Mouse (Mus musculus): ENCODE measurements at regions not wholly inside any gene's neighbourhood (a gene's known extent, or its start where the extent isn't known, plus 50 kb on each side); places are given as distances from the start of the nearest gene placed in this dataset.

- 25% methylated on average over 17 of the region's 17 CpGs for WGBS
- no peak for DNase-seq (ENCODE audit: low read depth, low spot score)
These were observed 52.3 kb upstream of the Cux1 start for GRCm38 (mm10) chr5:136619315-136620231.

GRCm38 (mm10) chr5:136620234-136620633, 52.9 kb upstream of the Cux1 start:
- DNase-seq (ENCODE audit: low read depth, low spot score): no peak
- 57% methylated on average over 12 of the region's 12 CpGs for WGBS

DNA sequence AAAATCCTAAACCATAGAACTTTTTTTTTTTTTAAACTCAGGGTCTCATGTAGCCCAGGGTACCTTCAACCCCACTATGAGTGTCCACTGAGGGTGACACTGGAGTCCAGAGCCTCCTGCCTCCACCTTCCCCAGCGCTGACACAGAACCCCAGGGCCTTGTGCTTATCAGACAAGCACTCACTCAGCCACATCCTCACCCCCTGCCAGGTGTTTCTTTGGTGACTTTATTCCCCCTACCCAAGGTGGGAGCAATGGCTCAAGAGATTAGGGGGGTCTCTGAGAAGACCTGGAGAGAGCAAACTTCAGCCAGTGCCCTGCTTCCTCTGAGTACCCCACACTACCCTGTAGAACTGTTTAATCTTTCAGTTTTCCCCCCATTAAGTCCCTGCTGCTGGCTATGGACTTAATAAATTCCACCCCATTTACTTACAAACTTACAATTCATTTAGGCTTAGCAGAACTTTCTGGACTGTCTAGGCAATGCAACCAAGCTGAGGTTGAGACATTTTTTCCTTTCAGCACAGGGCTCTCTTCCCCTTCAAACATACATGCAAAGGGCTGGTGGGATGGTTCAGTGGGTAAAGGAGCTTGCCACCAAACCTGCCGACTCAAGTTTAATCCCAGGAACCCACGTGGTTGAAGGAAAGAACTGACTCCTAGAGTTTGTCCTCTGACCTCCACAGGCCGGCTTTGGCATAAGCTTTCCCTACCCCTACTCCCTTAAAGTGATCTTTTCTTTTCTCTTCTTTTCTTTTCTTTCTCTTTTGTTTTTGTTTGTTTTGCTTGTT, 54.2 kb upstream of the Cux1 start:
- no peak for DNase-seq (ENCODE audit: low read depth, low spot score)
- 81% methylated on average over 4 of the region's 4 CpGs for WGBS

- no peak for DNase-seq (ENCODE audit: low read depth, low spot score)
- 45% methylated on average over 2 of the region's 2 CpGs for WGBS
These were observed 54.9 kb upstream of the Cux1 start for GRCm38 (mm10) chr5:136622152-136622551.

DNA sequence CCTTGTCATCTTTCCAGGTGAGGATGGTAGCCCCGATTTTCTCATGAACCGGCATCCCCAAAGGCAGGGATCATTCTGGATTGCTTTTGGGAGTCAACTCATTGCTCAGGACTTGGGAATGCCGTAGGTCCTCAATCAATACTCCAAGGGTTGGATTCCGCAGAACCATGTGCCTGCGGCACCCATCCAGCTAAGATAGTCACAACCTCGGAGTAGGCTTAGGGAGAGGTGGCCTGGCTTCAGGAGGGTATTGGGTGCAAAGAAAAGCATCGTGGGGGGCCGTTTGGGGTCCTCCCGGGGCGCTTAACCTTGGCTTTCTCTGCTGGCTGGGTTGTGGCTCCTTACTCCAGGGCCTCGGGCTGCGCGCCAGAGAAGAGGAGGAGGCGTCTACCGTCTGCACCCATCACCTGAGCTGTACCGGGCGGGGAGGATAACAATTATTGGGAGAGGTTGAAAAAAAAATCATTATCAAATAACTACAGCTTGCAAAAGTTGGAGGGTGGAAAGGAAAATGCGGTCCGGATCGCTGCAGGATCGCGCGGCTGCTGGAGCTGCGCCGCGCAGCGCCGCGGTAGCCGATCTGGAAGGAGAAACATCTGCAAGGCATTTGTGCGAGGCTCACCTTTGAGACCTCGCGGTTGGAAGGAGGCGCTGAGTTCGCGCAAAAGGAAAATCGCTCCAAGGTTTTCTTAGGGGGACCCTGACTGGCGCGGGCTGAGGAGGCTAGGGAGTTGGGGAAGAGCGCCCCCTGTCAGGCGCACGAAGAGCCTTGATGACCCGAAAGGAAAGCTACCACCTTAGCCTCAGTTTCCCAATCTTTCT, 55.6 kb upstream of the Cux1 start:
- peak; percentile 66 for DNase-seq (ENCODE audit: low read depth, low spot score)
- 4% methylated on average over 43 of the region's 43 CpGs for WGBS

DNA sequence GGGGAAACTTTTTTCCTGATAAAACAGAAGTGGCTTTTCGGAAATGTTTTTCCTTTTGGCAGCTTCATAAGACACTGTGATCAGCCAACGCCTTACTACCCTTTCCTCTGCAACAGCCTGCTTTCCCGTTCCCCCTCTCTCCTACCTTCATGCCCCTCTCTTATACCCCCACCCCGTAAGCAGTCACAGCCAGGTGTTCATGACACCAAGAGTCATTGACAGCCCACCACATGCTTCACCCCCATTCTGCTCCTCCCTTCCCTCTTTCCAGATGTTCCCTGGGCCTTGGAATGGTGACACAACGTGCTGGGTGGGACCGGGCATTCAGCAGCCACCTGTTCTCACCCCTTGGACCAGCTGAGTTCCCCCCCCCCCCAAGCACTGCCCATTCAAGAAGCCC, 56.5 kb upstream of the Cux1 start:
- no peak for DNase-seq (ENCODE audit: low read depth, low spot score)
- WGBS: 61% methylated on average over 6 of the region's 6 CpGs

GRCm38 (mm10) chr5:136625176-136625991, 58.1 kb upstream of the Cux1 start:
- no peak for DNase-seq (ENCODE audit: low read depth, low spot score)
- 65% methylated on average over 13 of the region's 13 CpGs for WGBS

DNA sequence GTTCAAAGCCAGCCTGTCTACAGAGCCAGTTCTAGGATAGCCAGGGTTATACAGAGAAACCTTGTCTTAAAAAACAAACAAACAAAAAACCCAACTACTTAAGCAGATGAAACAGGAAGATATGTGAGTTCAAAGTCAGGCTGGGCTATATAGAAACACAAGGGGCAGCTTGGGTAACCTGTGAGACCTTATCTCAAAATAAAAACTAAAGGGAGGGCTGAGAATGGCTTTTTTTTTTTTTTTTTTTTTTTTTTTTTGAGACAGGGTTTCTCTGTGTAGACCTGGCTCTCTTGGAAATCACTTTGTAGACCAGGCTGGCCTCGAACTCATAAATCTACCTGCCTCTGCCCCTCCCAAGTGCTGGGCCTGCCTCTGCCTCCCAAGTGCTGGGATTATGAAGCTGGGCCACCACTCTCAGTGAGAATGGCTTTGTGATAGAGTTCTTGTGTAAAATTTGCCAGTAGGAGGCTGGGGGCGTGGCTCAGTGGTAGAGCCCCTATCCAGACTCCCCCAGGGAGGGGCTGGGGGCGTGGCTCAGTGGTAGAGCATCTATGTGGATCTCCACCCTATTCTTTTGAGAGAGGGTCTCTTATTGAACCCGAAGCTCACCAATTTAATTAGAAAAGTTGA, 59.0 kb upstream of the Cux1 start:
- WGBS: 41% methylated on average over 4 of the region's 4 CpGs
- DNase-seq (ENCODE audit: low read depth, low spot score): no peak

DNA sequence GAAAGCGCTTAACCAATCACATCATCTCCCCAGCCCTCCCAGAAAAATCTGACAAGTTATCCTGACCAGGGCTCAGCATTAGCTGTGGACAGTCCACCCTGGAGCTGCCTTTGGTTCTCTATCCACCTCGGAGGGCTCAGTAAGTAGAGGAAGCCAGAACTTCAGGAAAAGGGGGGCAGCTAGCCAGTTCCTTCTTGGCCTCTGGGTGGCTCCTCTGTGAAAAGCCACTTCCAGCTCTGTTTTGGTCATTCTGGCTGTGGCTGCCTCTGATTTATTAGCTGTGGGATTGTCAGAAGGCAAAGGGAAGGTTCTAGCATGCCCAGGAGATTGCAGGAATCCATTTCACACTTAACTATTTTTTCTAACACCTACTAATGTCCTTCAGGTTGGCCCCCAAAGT, 59.6 kb upstream of the Cux1 start:
- DNase-seq (ENCODE audit: low read depth, low spot score): no peak
- 64% methylated on average over 2 of the region's 2 CpGs for WGBS

DNA sequence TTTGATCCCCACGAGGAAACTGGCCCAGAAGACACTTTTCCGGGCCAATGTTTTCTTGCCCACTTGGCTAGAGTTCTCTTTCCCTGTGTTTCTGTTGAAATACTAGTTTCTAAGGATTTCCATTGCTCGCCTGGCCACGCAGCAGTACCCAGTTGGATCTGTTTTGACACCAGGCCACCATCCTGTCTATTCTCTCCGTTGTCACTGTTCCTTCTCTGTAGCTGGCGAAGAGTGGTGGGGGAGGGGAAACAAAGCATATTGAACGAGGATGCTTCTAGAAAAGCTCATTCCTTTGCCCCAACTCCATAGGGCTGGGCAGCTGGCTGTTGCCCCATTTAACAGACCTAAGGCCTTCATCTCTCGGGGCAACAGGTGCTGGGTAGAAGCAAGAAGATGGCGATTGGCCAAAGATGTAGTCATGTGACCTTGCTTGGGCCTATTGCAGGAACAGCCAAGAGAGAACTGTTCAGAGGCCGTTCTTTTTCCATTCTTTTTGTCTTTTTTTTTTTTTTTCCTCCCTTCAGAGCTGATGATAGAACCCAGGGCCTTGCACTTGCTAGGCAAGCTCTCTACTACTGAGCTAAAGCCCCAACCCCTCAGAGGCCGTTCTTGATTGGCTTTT, 60.5 kb upstream of the Cux1 start:
- no peak for DNase-seq (ENCODE audit: low read depth, low spot score)
- 64% methylated on average over 11 of the region's 11 CpGs for WGBS

- DNase-seq (ENCODE audit: low read depth, low spot score): no peak
- WGBS: 97% methylated on average over 4 of the region's 5 CpGs
These were observed 61.2 kb upstream of the Cux1 start for GRCm38 (mm10) chr5:136628502-136628901.

DNA sequence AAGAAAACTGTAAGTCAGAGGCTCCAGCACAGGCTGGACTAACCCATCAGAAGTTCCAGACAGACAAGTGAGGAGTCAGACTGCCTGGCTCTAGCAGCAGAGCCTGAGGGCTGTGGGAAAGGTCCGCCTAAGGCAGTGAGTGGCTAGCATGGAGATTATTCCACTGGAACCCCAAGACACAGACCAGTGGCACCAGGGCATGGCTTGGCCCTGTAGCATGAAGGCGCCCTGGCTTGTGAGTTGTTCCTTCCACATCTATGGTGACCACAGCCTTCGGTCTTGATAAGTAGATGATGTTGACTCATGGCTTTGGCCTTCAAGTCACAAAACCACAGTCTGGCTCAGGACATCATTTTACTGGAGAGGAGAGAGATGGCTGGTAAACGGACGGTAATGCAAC, 60.7 kb upstream of the Myl10 start:
- 63% methylated on average over 5 of the region's 5 CpGs for WGBS
- no peak for DNase-seq (ENCODE audit: low read depth, low spot score)

DNA sequence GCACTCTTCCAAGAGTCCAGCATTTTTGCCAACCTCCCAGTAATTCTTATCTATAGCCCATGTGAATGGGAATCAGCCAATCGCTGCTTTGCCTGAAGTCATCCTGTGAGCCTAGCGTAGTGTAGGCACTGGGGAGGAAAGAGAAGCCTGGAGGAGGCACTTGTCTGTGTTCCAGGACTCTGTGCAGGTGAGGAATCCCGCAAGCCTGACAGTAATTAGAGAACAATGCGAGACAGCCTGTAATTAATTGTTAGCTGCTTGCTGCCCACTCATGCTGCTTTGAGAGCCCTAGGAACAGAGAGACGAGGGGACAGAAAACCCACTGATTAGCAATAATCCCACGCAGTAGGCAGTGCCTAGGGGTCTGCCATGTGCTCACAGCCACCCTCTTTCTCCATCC, 59.0 kb upstream of the Myl10 start:
- DNase-seq (ENCODE audit: low read depth, low spot score): no peak
- WGBS: 86% methylated on average over 6 of the region's 6 CpGs

DNA sequence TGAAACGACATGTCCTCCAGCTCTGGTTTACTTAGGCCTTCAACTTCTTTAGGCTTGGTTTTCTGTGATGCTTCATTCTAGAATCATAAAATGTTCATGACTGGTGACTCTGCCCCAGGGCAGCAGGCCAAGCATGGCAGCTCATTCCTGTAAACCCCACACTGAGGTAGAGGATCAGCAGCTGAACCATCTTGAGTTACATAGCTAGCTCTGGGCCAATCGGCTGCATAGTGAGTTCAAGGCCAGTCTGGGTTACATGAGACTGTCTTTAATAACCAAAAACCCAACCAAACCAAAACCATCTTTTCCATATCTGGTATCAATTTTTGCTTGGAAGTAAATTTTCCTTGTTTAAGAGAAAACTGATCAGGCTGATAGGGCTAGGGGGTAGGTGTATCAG, 57.8 kb upstream of the Myl10 start:
- 70% methylated on average over 2 of the region's 2 CpGs for WGBS
- DNase-seq (ENCODE audit: low read depth, low spot score): no peak

- DNase-seq (ENCODE audit: low read depth, low spot score): no peak
- WGBS: 66% methylated on average over 1 of the region's 1 CpGs
These were observed 56.5 kb upstream of the Myl10 start for GRCm38 (mm10) chr5:136636476-136636875.

GRCm38 (mm10) chr5:136637872-136638271, 55.1 kb upstream of the Myl10 start:
- no peak for DNase-seq (ENCODE audit: low read depth, low spot score)
- 60% methylated on average over 11 of the region's 11 CpGs for WGBS

DNA sequence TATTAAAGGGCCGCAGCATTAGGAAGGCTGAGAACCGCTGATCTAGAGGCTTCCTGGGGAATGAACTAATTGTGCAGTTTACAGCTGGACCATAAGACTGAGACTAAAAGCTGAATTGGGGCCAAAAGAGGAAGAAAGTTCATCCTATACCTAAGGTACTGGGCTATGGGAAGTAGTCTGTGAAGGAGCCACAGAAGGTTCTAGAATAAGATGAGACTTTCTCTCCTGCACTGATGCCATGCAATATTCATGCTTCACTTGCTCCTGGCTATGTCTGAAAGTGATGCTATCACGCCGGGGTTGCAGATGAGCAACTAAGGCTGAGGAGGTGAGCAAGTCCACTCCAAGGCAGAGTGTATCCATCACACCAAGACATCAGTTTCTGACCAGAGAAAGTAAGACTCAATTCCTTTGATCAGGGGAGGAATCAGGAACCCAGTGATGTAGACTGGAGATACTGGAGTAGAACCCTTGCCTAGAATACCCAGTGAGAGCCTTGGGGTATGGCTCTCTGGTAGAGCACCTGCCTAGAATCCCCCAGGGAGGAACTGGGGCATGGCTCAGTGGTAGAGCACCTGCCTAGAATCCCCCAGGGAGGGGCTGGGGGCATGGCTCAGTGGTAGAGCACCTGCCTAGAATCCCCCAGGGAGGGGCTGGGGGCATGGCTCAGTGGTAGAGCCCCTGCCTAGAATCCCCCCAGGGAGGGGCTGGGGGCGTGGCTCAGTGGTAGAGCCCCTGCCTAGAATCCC, 51.9 kb upstream of the Myl10 start:
- WGBS: 86% methylated on average over 5 of the region's 5 CpGs
- DNase-seq (ENCODE audit: low read depth, low spot score): no peak

- WGBS: 20% methylated on average over 13 of the region's 13 CpGs
- DNase-seq (ENCODE audit: low read depth, low spot score): no peak
These were observed 50.7 kb upstream of the Myl10 start for GRCm38 (mm10) chr5:136642208-136642607.

All from large intestine, adult 2 months (tissue).